Mouse (Mus musculus) frontal cortex, postnatal 14 days (tissue): ENCODE measurements around the gene Rai14.
"Not testable (repeated sequence)": the region's sequence is repeated elsewhere in the genome, so short reads cannot be mapped to it uniquely, and the experiment has no call there.

ENCODE experiments used
- DNase-seq, 2 experiments: peaks; one replicate each; pipeline ENCODE4 v3.0.0; 2022; ENCODE audit warnings: low spot score in 2 of 2

Gene Rai14

GRCm38 (mm10) chr15:10540271-10541088 lies 173.9 kb downstream of the Rai14 start:
- DNase-seq = no peak

- no peak for DNase-seq
Observed at GRCm38 (mm10) chr15:10535969-10536368, 178.5 kb downstream of the Rai14 start.

GRCm38 (mm10) chr15:10534591-10534990 lies 179.8 kb downstream of the Rai14 start:
- no peak for DNase-seq

GRCm38 (mm10) chr15:10533361-10533760 lies 181.1 kb downstream of the Rai14 start:
- DNase-seq = not testable (repeated sequence)

GRCm38 (mm10) chr15:10531352-10531751 lies 183.1 kb downstream of the Rai14 start:
- DNase-seq = no peak

- no peak for DNase-seq
Observed at GRCm38 (mm10) chr15:10525896-10526295, 188.5 kb downstream of the Rai14 start.
